Mouse (Mus musculus): ENCODE results near the gene Rhou.
"Not testable (repeated sequence)": the region's sequence is repeated elsewhere in the genome, so short reads cannot be mapped to it uniquely, and the experiment has no call there.

The Rhou gene

DNA sequence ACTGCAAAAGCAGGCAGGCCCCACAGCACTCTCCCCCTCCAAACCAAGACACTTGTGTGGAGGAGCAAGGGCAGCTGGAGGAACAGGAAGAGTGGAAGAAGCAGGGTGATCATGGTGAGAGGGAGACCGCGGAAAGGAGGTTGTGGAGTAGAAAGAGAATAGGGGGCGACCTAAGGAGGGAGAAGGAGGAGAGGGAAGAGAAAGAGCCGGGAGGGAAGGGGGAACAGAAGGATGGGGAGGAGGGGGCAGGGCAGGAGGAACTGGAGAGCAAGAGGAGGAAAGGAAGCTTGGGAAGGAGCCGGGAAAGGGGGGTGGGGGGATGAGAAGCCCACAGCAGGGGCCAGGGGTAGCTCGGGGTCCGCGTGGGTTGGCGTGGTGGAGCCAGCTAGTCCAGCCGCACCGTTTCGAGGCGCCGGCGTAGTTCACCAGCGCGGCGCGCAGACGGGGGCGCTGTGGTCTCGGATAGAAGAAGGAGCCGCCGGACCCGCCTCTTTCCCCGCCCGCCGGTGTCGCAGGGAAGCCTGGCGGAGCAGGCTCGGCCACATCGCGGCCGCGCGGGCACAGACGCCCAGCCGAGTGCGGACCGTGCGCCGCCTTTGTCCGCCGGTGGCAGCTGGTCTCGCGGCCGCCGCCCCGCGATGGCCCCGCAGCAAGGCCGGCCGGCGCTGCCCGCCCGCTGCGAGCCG lies at the start of gene Rhou:
Gene Rhou, plus strand, starts transcription at position 622 of the 686 bp plus-strand sequence.
- peak; percentile 90 to 95 for DNase-seq (ENCODE audit: low spot score in 2 of 2)

DNA sequence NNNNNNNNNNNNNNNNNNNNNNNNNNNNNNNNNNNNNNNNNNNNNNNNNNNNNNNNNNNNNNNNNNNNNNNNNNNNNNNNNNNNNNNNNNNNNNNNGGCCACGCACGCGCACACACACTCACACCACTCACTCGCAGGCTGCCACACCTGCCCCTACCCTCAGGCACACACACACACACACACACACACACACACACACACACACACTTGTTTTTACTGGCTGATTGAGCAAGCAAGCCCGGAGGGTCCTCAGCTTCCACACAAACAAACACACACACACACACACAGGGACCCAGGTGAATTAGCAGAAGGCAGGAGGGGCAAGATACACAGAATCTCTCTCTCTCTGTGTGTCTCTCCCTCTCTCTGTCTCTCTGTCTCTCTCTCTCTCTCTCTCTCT lies 41.1 kb upstream of the Rhou start:
- not testable (repeated sequence) for DNase-seq (ENCODE audit: low spot score in 2 of 2)

DNA sequence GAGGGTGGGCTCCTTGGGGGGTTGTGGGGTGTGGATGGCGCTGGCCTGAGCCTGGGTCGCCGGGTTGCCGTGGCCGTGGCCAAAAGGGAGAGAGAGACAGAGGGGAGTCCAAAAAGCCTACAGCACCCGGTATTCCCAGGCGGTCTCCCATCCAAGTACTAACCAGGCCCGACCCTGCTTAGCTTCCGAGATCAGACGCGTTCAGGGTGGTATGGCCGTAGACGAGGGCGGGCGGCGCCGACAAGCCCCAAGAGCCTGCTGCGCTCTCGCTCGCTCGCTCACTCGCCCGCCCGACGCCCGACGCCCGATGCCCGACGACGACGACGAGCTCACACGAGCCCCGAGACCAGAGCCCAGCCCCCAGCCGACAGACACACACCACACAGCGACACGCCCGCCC lies 30.2 kb upstream of the Rhou start:
- not testable (repeated sequence) for DNase-seq (ENCODE audit: low spot score in 2 of 2)

DNA sequence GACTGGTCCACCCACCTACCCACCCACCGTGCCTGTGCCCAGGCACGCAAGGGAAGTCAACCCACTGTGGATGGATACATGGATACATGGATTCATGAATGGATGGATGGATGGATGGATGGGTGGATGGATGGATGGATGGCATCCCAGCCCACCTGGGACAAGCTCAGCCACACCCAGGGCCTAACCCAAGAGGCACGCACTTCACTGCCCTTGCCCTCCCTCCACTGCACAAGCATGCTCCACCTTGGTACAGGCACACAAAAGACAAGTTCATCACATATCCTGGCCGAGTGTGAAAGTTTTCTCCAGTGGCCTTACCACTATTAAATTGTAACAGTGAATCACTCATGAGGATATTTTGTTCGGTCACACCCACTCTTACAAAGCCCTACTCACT lies 29.5 kb upstream of the Rhou start:
- no peak for DNase-seq (ENCODE audit: low spot score in 2 of 2)

DNA sequence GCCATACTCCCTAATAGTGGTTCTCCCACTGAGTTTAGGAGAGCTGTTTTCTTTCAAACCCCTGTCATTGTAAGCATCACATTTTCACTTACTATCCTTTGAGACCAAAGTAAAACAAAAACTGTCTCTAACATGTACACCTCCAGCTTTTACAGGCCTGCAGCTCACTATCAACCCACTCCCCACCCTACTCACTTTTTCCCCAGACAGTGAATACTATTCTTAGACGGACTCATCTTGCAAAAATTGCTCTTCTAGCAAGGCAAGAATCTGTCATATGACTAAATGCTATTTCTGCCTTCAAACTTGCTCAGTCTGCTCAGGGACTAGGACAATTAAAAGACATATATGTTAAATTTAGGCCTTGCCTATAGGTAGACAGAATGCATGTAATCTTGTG lies 29.0 kb upstream of the Rhou start:
- no peak for DNase-seq (ENCODE audit: low spot score in 2 of 2)

DNA sequence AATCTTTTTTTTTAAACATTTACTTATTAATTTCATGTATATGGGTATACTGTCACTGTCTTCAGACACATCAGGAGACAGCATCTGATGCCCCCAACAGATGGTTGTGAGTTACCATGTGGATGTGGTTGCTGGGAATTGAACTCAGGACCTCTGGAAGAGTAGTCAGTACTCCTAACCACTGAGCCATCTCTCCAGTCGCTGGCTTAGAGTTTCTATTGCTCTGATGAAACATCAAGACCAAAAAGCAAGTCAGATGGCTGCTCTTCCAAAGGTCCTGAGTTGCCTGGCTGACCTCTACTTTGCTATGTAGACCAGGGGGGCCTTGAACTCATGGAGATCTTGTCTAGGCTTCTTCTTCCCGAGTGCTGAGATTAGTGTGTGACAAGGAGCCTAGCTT lies 28.0 kb upstream of the Rhou start:
- no peak for DNase-seq (ENCODE audit: low spot score in 2 of 2)

DNA sequence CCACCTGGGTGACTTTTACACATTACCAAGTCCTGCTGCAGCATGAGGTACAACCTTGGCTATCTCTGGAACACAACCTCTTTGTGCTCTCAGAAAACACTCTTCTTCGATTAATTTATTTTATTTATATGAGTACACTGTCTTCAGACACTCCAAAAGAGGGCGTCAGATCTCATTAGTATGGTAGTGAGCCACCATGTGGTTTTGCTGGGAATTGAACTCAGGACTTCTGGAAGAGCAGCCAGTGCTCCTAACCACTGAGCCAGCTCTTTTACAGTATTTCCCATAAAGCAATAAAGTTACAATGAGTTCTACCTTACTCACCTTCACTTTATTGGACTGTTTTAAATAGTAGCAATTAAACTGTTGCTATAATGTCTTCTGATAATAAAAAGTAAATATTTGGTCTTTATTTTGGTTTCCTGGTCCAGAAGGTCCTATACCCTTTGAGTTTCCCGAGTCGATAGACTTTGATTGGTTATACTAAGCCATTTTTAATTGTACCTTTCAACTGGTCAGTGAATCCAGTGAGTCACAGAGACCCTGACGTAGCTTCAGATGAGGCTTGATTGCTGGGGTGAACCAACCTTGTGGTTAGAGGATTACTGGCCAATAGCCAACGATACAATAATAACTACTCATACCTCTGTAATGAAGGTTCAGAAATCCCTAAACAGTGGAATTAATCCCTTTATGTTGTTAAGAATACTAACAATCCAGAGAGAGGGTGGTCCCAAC lies 26.1 kb upstream of the Rhou start:
- no peak for DNase-seq (ENCODE audit: low spot score in 2 of 2)

DNA sequence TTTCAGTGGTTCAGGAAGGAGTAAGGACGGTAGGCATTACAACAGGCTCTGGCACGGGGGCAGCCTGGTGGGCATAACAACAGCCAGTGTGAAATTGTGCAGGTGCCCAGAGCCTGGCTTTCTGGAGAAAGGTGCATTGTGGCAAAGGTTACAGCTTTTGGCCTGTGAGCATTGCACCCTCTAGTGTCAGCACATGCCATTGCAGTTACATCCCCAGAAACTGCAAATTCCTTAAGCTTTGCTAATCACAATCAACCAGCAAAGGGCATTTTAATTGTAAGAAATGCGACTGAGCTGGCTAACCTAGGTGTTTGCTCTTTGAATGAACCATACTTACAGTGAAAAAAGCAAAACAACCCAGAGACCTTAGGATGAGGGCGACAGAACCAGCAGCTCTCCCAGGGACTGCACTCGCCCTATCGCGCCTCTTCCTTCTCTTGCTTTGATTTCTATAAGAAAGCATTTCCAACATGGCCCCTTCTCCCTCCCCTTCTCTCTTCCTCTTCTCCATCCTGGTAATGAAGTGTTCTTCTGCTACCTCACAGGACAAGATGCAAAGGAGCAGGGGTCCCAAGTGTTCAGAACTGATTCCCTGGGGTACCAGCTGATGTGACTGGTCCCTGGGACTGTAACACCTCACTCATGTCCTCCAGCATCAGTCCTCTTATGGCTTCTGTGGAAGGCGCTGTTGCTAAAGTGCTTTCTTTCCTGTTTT lies 25.3 kb upstream of the Rhou start:
- DNase-seq (ENCODE audit: low spot score in 2 of 2) = peak; percentile 48 to 49

DNA sequence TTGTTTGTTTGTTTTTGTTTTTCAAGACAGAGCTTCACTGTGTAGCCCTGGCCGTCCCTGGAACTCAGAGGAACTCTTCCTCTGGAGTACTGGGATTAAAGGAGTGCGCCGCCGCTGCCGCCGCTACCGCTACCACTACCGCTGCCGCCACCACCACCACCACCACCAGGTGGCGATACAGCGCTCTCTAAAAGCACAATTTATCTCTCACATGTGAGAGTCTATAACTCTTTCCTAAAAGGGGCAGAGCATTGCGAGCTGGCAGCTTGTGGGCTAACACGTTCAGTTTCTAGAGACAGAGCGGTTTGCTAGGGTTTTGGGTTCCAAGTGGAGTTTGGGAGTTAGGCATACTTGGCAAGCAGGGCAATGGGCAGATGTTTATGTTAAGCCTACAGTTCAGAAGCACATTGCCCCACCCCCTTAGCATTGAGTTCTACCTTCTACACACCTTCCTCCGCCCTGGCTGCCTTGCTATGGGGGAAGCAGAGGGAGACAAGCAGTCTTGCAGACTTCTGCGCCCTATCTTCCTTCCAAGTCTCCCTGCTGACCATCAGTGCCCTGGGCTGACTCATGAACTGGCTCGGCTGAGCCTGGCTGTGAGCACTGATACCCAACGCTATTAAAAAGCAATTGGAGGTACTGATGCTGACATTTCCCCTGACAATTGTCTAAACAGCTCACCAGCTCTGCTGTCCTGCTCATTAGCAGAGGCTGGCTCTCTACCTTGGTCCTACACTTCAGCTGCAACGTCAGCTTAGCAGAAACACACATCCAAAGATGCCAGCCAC lies 24.6 kb upstream of the Rhou start:
- DNase-seq (ENCODE audit: low spot score in 2 of 2) = peak; percentile 60 to 69

DNA sequence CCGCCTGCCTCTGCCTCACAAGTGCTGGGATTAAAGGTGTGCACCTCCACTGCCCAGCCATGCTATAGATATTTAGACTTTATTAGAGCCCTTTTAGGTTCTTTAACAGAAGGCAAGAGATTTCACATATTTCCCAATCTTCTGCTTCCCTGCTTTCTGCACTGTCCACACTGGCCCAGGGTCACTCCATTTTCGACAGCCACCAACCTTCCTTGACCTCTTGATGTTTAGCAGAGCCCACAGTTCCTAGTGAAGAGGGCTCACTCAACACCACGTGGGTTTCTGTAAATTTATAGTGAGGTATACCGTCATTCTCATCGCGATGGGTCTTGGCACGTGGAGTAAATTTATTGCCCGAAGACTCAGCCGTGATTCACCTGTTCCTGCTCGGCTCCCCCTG lies 23.7 kb upstream of the Rhou start:
- DNase-seq (ENCODE audit: low spot score in 2 of 2) = no peak

DNA sequence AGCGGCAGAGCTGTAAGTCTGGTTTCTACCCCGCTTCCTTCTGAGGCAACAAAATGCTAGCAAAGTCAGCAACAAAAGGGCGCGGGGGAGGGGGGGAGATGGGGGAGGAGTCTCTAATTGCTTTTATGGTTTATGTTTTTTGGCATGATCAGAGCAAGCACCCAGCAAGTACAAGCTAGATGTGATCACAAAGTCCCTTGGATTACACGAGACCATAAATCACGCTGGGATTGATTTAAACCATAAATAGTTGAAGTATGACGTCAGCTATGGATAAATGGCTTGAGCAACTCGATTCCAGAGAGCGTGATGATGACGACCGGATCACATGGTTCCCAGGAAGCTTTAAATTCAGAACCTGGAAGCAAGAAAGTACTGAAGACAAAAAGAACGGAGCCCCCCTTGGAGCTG lies 22.9 kb upstream of the Rhou start:
- no peak for DNase-seq (ENCODE audit: low spot score in 2 of 2)

DNA sequence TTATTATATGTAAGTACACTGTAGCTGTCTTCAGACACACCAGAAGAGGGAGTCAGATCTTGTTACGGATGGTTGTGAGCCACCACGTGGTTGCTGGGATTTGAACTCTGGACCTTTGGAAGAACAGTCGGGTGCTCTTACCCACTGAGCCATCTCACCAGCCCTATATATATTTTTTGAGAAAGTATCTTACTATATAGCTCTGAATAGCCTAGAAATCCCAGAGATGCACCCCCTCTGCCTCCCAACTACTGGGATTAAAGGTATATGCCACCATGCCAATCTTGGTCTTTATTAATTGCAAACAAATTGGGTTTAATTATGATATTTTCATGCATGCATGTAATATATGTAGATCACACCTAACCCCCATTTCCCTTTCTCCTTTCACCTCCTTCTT lies 22.0 kb upstream of the Rhou start:
- not testable (repeated sequence) for DNase-seq (ENCODE audit: low spot score in 2 of 2)

DNA sequence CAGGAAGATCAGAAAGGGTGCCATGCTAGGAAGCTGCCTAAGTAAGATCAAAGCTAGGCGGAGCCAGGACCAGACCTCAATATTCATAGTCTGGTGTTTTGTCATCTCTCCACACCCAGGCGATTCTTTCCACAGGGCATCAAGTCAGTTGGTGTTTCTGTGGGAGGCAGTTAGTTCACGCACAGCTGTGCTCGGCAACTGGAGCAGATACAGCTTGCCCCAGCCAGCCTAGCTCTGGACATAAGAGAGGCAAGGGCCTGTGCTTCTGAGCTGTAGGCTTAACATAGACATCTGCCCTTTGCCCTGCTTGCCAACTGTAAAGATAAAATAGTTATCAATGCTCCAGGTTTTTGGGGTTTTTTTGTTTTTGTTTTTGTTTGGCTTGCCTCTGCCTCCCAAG lies 21.5 kb upstream of the Rhou start:
- no peak for DNase-seq (ENCODE audit: low spot score in 2 of 2)

DNA sequence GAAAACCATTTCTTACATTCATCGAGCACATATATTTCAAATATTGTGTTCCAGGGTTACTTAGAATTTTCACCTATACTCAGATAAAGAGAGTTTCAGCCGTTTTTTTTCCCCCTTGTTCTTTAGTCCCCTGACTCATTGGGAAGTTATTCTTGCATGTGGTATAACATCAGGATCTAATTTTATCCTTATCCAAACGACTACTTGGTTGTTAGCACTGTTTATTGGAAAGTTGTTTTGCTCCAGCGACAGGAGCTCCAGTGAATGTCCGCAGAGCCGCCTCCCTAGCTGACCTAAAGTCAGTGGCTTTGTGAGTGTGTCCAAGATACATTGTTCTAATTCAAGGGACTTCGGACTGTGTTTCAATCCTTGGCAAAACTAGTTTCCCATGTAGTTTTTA lies 19.9 kb upstream of the Rhou start:
- no peak for DNase-seq (ENCODE audit: low spot score in 2 of 2)

DNA sequence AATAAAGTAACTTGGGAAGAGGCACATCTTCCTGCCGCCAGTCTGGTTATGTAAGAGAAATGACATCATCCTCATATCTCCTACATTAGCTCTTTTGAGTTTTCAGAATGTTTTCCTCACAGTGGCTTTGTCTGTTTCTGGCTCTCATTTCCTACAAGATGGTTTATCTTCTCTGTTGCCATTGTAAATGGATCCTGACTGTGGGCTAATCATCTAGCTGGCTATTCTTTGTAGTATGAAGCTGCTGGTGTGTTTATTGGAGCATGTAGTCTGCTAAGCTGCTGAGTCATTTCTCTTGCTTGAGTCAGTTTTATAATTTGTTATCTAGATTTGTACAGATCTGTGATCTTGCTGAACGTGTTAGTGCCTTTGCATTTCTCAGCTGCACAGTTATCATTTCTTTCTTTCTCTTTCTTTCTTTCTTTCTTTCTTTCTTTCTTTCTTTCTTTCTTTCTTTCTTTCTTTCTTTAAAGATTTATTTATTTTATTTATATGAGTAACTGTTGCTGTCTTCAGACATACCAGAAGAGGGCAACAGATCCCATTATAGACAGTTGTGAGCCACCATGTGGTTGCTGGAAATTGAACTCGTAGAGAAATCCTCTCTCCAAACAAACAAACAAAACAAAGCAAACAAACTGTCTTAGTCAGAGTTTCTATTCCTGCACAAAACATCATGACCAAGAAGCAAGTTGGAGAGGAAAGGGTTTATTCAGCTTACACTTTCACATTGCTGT lies 19.2 kb upstream of the Rhou start:
- DNase-seq (ENCODE audit: low spot score in 2 of 2) = no peak

DNA sequence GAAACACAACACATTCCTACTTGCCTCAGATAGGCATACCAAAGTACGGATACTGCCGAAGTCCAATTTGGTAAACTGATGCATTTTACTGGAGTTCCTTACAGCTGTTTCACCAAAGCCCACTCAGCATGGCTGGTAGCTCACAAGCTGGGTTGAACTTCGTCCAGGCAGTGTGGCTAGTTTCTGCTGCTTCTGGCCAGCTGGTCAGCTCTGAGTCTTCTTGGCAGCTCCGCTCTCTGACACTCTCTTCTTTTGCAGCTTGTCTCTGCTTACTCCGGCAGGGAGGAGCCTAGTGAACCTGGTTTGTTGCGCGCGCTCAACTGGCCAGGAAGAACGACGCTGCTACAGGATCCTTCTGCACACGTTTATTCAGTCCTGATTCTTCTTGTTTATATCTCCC lies 18.1 kb upstream of the Rhou start:
- no peak for DNase-seq (ENCODE audit: low spot score in 2 of 2)

DNA sequence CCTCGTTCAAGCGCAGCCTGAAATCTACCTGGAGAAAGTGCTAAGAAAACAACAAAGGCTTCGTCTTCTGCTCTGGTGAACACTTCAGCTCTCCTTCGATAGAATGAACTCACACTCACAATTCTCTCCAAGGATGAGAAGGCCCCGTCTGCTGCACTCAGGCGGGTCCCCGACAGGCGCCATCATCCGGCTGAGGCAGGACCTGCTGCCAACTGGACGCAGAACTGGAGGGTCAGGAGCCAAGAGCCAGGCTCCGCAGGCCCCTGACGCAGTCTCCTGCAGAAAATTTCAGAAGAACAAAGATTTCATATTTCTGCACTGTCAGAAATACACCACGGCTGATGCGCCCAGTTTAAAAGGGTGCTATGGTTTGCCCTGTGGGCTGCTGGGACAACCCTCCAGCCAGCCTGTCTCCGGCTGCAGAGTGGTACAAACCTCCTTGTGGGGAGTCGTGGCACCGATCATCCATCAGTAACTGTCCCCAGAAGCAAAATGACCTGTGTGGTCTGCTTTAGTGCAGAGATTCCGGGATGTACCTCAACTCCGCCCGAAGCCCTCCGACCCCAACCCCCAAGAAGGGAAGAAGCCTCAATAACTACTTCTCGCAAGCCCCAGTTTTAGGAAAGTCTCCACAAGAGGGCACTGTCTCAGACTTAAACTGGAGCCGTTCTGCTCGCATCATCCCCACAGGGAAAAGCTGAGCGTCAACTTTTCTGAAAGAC lies 10.2 kb upstream of the Rhou start:
- DNase-seq (ENCODE audit: low spot score in 2 of 2) = peak in 1 of 2 experiments; percentile 57

DNA sequence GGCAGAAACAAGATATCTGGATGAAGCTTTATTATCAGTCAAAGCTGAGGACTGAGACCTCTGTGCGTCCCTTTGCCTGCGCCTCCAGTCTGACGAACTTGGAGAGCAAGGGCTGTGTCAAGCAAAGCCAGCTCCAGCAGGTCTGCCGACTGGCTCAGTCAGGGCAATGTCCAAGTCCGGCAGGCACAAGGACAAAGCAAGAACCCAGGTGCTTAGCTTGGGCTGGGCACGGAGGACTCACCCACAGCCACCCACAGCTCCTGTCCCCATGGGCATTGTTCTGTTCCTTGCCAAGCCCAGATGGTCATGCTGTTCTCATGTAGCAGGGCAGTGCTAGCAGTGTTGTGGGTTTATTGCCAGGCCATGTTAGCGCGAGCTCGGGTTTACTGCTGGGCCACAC lies 8.5 kb upstream of the Rhou start:
- no peak for DNase-seq (ENCODE audit: low spot score in 2 of 2)

DNA sequence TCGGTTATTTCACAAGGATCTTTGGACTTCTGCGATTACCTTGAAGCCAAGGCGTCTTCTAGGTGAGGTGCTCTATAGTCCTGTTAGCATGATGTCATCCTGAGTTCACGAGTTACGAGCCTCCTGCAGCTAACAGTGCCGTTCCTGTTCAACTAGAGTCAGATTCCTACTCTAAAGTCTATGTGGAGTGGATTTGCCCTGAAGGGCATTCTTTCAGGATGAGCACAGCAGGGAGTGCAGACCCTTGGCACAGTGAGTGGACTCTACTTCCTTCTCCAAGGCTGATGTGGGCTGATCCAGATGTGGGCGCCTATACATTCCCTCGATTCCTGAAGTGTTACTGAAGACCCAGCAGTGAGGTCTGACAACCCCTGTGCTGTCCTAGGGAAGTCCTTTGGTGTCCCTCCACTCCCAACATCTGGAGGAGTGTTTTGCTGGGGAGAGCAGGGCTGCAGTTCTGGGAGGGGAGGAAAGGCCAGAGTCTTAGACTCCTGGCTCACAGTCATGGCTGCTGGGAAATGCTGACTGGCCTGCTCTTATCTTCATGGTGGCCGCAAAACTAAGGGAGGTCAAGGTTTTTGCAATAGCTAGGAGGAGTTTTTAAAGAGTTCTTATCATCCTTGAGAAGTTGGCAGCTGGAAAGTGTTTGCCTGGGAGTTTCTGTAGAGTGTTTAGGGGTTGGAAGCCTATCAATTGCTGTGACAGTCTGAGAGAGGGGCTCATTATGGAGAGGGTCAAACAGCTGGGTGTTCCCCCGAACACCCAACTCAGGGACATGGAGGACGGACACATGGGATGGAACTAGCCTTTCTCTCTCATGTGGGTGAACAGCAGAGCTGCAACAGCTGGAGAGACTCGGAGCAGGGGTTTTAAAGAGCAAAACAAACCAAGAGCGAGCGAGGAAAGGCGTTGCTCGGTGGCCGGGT lies 5.2 kb upstream of the Rhou start:
- peak; percentile 51 to 56 for DNase-seq (ENCODE audit: low spot score in 2 of 2)

DNA sequence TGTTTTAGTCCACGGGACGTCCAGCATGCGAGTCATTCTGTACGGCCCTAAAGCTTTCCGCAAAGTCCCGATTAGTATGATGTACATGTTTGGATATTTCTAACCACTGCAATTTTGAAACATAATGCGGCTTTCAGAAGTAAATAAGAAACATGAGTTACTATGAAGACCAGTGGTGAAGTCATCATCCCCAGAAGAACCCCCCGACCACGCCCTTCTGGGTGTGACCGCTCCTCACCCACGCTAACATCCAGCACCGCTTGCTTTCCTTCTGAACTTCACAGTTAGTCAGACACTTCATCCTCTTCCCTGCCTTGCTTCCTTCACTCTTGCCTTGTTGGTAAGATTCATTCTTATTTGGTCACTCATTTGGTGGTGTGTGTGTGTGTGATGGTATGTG lies 4.2 kb upstream of the Rhou start:
- DNase-seq (ENCODE audit: low spot score in 2 of 2) = no peak

Data from urinary bladder, postnatal 36 days (tissue).